Mouse (Mus musculus): ENCODE results near the gene 2610028H24Rik. TPM values are rescaled to one million over a fixed set of nuclear protein-coding genes. Genes with fewer than 3 reads are reported as not detected.

Gene 2610028H24Rik
- polyA plus RNA-seq, 1 experiment: 0.08 TPM

GRCm38 (mm10) chr10:76442178-76443088 is 6.4 kb upstream of the 2610028H24Rik start, which contains the start of gene Pcnt:
Pcnt (minus strand) TSS chr10:76442786.
- no peaks in the 10 kb centered on the region for H3K27me3 ChIP-seq (replicated peaks; ENCODE audit: control insufficient read depth, insufficient read depth, low read length)
- H3K4me1 ChIP-seq (ENCODE audit: control insufficient read depth, insufficient read depth, low read length): peaks cover 9% of the 10 kb centered on the region; the same call in 1 of the 2 replicates
- H3K27ac ChIP-seq (ENCODE audit: insufficient read depth, low read depth, low read length): peak within 1 kb of the TSS; percentile 90
- no peaks in the 10 kb centered on the region for H3K36me3 ChIP-seq (ENCODE audit: control insufficient read depth, insufficient read depth, low read length)
- TF ChIP-seq CTCF (conservative IDR thresholded peaks at IDR 0.05; ENCODE audit: insufficient read depth, insufficient read length, low read depth, low read length) (peak; percentile 81), POLR2A (IDR thresholded peaks at IDR 0.05; ENCODE audit: low read depth, low read length) (no peak)
- peak within 1 kb of the TSS; percentile 83 for H3K4me3 ChIP-seq (ENCODE audit: insufficient read depth, low read depth, low read length)
- peak; percentile 99 for DNase-seq
- under 1% methylated on average over 78 of the region's 78 CpGs for WGBS

GRCm38 (mm10) chr10:76445996-76446681 is 2.7 kb upstream of the 2610028H24Rik start:
- Histone ChIP-seq H3K27me3 (replicated peaks; ENCODE audit: control insufficient read depth, insufficient read depth, low read length) (no peaks in the 10 kb centered on the region), H3K36me3 (ENCODE audit: control insufficient read depth, insufficient read depth, low read length) (no peaks in the 10 kb centered on the region), H3K4me1 (ENCODE audit: control insufficient read depth, insufficient read depth, low read length) (peaks cover 8% of the 10 kb centered on the region; the same call in 1 of the 2 replicates), H3K27ac (ENCODE audit: insufficient read depth, low read depth, low read length) (peak overlapping the region; percentile 28; the same call in 1 of the 2 replicates), H3K4me3 (ENCODE audit: insufficient read depth, low read depth, low read length) (no peak overlapping the region)
- peak; percentile 39 for DNase-seq
- WGBS: 64% methylated on average over 4 of the region's 4 CpGs
- TF ChIP-seq POLR2A (IDR thresholded peaks at IDR 0.05; ENCODE audit: low read depth, low read length) (no peak), CTCF (conservative IDR thresholded peaks at IDR 0.05; ENCODE audit: insufficient read depth, insufficient read length, low read depth, low read length) (no peak)

- DNase-seq: no peak
- 78% methylated on average over 15 of the region's 15 CpGs for WGBS
- TF ChIP-seq POLR2A (IDR thresholded peaks at IDR 0.05; ENCODE audit: low read depth, low read length): no peak
- no peak for TF ChIP-seq CTCF (conservative IDR thresholded peaks at IDR 0.05; ENCODE audit: insufficient read depth, insufficient read length, low read depth, low read length)
Measured at GRCm38 (mm10) chr10:76447406-76448229, 1.3 kb upstream of the 2610028H24Rik start.

GRCm38 (mm10) chr10:76455289-76455688 is 6.4 kb downstream of the 2610028H24Rik start:
- H3K36me3 ChIP-seq (ENCODE audit: control insufficient read depth, insufficient read depth, low read length): no peaks in the 10 kb centered on the region
- 52% methylated on average over 5 of the region's 5 CpGs for WGBS
- H3K4me1 ChIP-seq (ENCODE audit: control insufficient read depth, insufficient read depth, low read length): no peaks in the 10 kb centered on the region
- H3K27ac ChIP-seq (ENCODE audit: insufficient read depth, low read depth, low read length): no peak overlapping the region
- DNase-seq: peak; percentile 53
- no peak overlapping the region for H3K4me3 ChIP-seq (ENCODE audit: insufficient read depth, low read depth, low read length)
- TF ChIP-seq CTCF (conservative IDR thresholded peaks at IDR 0.05; ENCODE audit: insufficient read depth, insufficient read length, low read depth, low read length): peak; percentile 79
- TF ChIP-seq POLR2A (IDR thresholded peaks at IDR 0.05; ENCODE audit: low read depth, low read length): no peak
- no peaks in the 10 kb centered on the region for H3K27me3 ChIP-seq (replicated peaks; ENCODE audit: control insufficient read depth, insufficient read depth, low read length)

More at GRCm38 (mm10) chr10:76447406-76448229, 1.3 kb upstream of the 2610028H24Rik start:
- Histone ChIP-seq H3K36me3 (ENCODE audit: control insufficient read depth, insufficient read depth, low read length) (no peaks in the 10 kb centered on the region), H3K27me3 (replicated peaks; ENCODE audit: control insufficient read depth, insufficient read depth, low read length) (no peaks in the 10 kb centered on the region), H3K27ac (ENCODE audit: insufficient read depth, low read depth, low read length) (peak overlapping the region; percentile 49; the same call in 1 of the 2 replicates), H3K4me3 (ENCODE audit: insufficient read depth, low read depth, low read length) (no peak overlapping the region), H3K4me1 (ENCODE audit: control insufficient read depth, insufficient read depth, low read length) (peaks cover 4% of the 10 kb centered on the region; the same call in 1 of the 2 replicates)

- H3K4me1 ChIP-seq (ENCODE audit: control insufficient read depth, insufficient read depth, low read length): no peaks in the 10 kb centered on the region
- WGBS: 100% methylated on average over 1 of the region's 1 CpGs
- no peak for DNase-seq
- no peaks in the 10 kb centered on the region for H3K36me3 ChIP-seq (ENCODE audit: control insufficient read depth, insufficient read depth, low read length)
- TF ChIP-seq CTCF (conservative IDR thresholded peaks at IDR 0.05; ENCODE audit: insufficient read depth, insufficient read length, low read depth, low read length) (no peak), POLR2A (IDR thresholded peaks at IDR 0.05; ENCODE audit: low read depth, low read length) (no peak)
- H3K27me3 ChIP-seq (replicated peaks; ENCODE audit: control insufficient read depth, insufficient read depth, low read length): no peaks in the 10 kb centered on the region
- no peak overlapping the region for H3K4me3 ChIP-seq (ENCODE audit: insufficient read depth, low read depth, low read length)
- no peak overlapping the region for H3K27ac ChIP-seq (ENCODE audit: insufficient read depth, low read depth, low read length)
Measured at GRCm38 (mm10) chr10:76461255-76461654, 12.4 kb downstream of the 2610028H24Rik start.

GRCm38 (mm10) chr10:76462312-76462711 is 13.4 kb downstream of the 2610028H24Rik start:
- no peaks in the 10 kb centered on the region for H3K4me1 ChIP-seq (ENCODE audit: control insufficient read depth, insufficient read depth, low read length)
- H3K27ac ChIP-seq (ENCODE audit: insufficient read depth, low read depth, low read length): no peak overlapping the region
- TF ChIP-seq POLR2A (IDR thresholded peaks at IDR 0.05; ENCODE audit: low read depth, low read length): no peak
- no peak for TF ChIP-seq CTCF (conservative IDR thresholded peaks at IDR 0.05; ENCODE audit: insufficient read depth, insufficient read length, low read depth, low read length)
- WGBS: 89% methylated on average over 7 of the region's 7 CpGs
- H3K27me3 ChIP-seq (replicated peaks; ENCODE audit: control insufficient read depth, insufficient read depth, low read length): no peaks in the 10 kb centered on the region
- H3K36me3 ChIP-seq (ENCODE audit: control insufficient read depth, insufficient read depth, low read length): no peaks in the 10 kb centered on the region
- no peak overlapping the region for H3K4me3 ChIP-seq (ENCODE audit: insufficient read depth, low read depth, low read length)
- no peak for DNase-seq

Measured in kidney, adult 2 months (tissue).